Mouse (Mus musculus) kidney, postnatal 0 days (tissue): ENCODE measurements around the gene Lrrc25. TPM values are rescaled to one million over a fixed set of nuclear protein-coding genes. Genes with fewer than 3 reads are reported as not detected.
A peak's percentile ranks its signal among the peaks of the same experiment; 100 is the strongest.

Experiments
- ATAC-seq: fragments of 200-750 bp; cut with Nextera tagmentation; replicated peaks from 2 replicates; pipeline ENCODE4 v1.8.0; 2017; ENCODE audit warnings: low read depth, moderate number of reproducible peaks, moderate TSS enrichment, moderate library complexity; ENCODE audit not compliant: low FRiP score
- DNase-seq: peaks from one replicate; pipeline ENCODE4 v3.0.0-alpha.2; 2016; ENCODE audit warnings: low spot score
- H3K27ac ChIP-seq: fragments of 300-500 bp; sonication (generic); 2 replicates; pipeline ENCODE4 v1.5.1; 2014; ENCODE audit warnings: mild to moderate bottlenecking
- H3K27me3 ChIP-seq: fragments of 300-500 bp; sonication (generic); 2 replicates; pipeline ENCODE4 v1.6.1; 2014; ENCODE audit warnings: low read length, mixed read lengths; ENCODE audit not compliant: insufficient read depth
- H3K36me3 ChIP-seq: fragments of 300-500 bp; sonication (generic); 2 replicates; pipeline ENCODE4 v1.6.1; 2014; ENCODE audit warnings: low read length, mixed read lengths; ENCODE audit not compliant: insufficient read depth
- H3K4me1 ChIP-seq: fragments of 300-500 bp; sonication (generic); replicated peaks from 2 replicates; pipeline ENCODE4 v1.6.1; 2014; ENCODE audit warnings: antibody characterized with exemption, low read length, mixed read lengths; ENCODE audit not compliant: insufficient read depth
- H3K4me2 ChIP-seq: fragments of 300-500 bp; sonication (generic); 2 replicates; pipeline ENCODE4 v1.6.1; 2014; ENCODE audit warnings: mild to moderate bottlenecking, low read length, moderate library complexity, mixed read lengths
- H3K4me3 ChIP-seq: fragments of 300-500 bp; sonication (generic); replicated peaks from 2 replicates; pipeline ENCODE4 v1.5.1; 2014; ENCODE audit warnings: low read depth, low read length
- H3K9ac ChIP-seq: fragments of 300-500 bp; sonication (generic); 2 replicates; pipeline ENCODE4 v1.6.1; 2014; ENCODE audit warnings: low read depth, low read length
- H3K9me3 ChIP-seq: fragments of 300-500 bp; sonication (generic); replicated peaks from 2 replicates; pipeline ENCODE4 v1.6.1; 2016; ENCODE audit warnings: low read length, inconsistent platforms, mixed read lengths
- CTCF ChIP-seq: IDR thresholded peaks from 2 replicates; pipeline ENCODE4 v1.5.1; 2016; ENCODE audit warnings: antibody characterized with exemption, low read depth, mild to moderate bottlenecking, moderate library complexity
- WGBS: fragments of 180-500 bp; shearing (Covaris S2); extraction: QIAGEN DNeasy Blood & Tissue Kit; methylation state at CpG from one replicate; pipeline ENCODE4 v1.1.7; 2014; 5-methylcytosine and 5-hydroxymethylcytosine counted together
- polyA plus RNA-seq: library from polyadenylated mRNA; unstranded; fragments of >200 nt; fragmentation: Nextera tagmentation; extraction: Ambion mirVana; gene quantifications from 2 replicates; pipeline ENCODE4 v1.2.1, GENCODE M21; 2015

The Lrrc25 gene
- polyA plus RNA-seq, 1 experiment from 2014 or later: 1.9 TPM

DNA sequence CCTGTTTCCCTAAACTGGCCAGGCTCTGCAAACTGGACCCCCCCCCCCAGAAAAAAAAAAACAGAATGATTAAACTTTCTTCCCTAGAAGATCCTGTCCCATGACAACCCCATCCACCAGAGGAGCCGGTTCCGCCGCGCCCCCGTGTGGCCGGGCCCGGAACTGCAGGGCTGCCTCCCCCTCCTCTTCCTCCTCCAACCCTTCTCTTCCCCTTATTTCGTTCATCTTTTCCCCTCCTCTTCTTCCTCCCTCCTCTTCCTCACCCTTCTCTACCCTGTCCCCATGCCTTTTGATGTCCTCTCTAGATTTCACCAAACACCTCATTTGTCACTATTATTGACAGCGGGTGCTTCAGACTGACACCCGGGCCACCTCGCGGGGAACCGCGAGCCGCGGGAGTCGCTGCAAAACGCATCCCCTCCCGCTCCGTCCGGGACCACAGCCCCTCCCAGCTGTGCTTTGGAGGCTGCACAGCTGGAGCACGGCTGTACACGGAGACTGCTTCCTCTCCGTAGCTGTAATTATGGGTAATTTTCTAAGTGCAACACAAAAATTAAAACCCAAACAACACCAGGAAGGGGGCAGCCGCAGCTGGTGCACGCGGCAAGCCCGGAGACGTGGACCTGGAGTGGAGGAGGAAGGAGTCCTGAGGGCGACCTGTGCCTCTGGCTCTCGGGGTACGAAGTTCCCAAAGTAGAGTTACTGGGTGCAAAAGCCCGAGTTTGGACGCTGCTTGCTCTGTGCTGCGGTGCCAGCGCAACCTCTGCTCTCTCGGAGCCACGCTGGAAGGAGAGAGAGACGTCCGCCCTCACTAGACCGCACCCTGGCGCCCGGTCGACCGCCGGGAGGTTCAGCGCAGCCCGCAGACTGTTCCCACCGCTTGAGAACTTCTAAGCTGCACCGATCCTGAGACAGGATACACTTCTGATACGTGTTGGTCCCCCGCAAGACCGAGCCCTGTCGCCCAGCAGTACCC lies 4.9 kb upstream of the Lrrc25 start:
- Histone ChIP-seq H3K4me3 (peak overlapping the region; percentile 41), H3K9me3 (no peaks in the 10 kb centered on the region), H3K27me3 (no peaks in the 10 kb centered on the region), H3K27ac (peak overlapping the region; percentile 98), H3K4me2 (peak overlapping the region; percentile 93), H3K4me1 (peaks cover 14% of the 10 kb centered on the region; the same call in 1 of the 2 replicates), H3K36me3 (no peaks in the 10 kb centered on the region), H3K9ac (peak overlapping the region; percentile 56)
- DNase-seq (peak; percentile 81), ATAC-seq (no peak)
- TF ChIP-seq CTCF: peak; percentile 89
- under 1% methylated on average over 54 of the region's 54 CpGs for WGBS

- Histone ChIP-seq H3K9ac (peak overlapping the region; percentile 56; the same call in 1 of the 2 replicates), H3K4me2 (peak overlapping the region; percentile 93), H3K9me3 (no peaks in the 10 kb centered on the region), H3K4me1 (peaks cover 8% of the 10 kb centered on the region; the same call in 1 of the 2 replicates), H3K4me3 (peak overlapping the region; percentile 37), H3K36me3 (no peaks in the 10 kb centered on the region), H3K27me3 (no peaks in the 10 kb centered on the region), H3K27ac (peak overlapping the region; percentile 64)
- no peak for ATAC-seq
- WGBS: under 1% methylated on average over 6 of the region's 6 CpGs
- peak; percentile 79 for DNase-seq
- TF ChIP-seq CTCF: peak; percentile 97
Measured at GRCm38 (mm10) chr8:70611849-70612248, 4.1 kb upstream of the Lrrc25 start.

- H3K4me3 ChIP-seq: no peak overlapping the region
- peaks cover 4% of the 10 kb centered on the region; the same call in 1 of the 2 replicates for H3K4me1 ChIP-seq
- ATAC-seq: no peak
- H3K27me3 ChIP-seq: no peaks in the 10 kb centered on the region
- no peak overlapping the region for H3K4me2 ChIP-seq
- H3K36me3 ChIP-seq: no peaks in the 10 kb centered on the region
- H3K27ac ChIP-seq: no peak overlapping the region
- DNase-seq: no peak
- H3K9ac ChIP-seq: no peak overlapping the region
- WGBS: 5% methylated on average over 1 of the region's 1 CpGs
- H3K9me3 ChIP-seq: no peaks in the 10 kb centered on the region
- TF ChIP-seq CTCF: no peak
Measured at GRCm38 (mm10) chr8:70613763-70614162, 2.2 kb upstream of the Lrrc25 start.

DNA sequence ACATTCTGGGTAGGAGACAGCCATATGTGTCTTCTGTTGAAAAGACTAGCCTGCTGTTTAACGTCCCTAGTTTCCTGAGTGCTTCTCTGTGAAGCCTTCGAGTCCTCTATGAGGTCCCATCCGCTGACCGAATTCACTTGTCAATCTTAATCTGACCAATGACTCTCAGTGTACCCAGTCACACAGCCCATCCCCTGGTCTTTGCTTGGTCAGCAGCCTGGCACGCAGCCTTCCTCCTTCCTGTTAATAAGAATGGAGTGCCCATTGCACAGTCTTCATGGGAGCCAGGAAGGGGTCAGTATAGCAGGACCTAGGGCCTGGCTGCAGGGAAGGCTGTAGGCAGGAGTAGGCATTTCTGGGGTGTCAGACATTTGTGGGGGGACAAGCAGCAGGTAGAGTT lies 1.5 kb upstream of the Lrrc25 start:
- TF ChIP-seq CTCF: no peak
- no peak overlapping the region for H3K9ac ChIP-seq
- DNase-seq (no peak), ATAC-seq (no peak)
- no peaks in the 10 kb centered on the region for H3K9me3 ChIP-seq
- H3K27ac ChIP-seq: peak overlapping the region; percentile 16; the same call in 1 of the 2 replicates
- no peaks in the 10 kb centered on the region for H3K27me3 ChIP-seq
- no peaks in the 10 kb centered on the region for H3K36me3 ChIP-seq
- H3K4me1 ChIP-seq: no peaks in the 10 kb centered on the region; the same call in 1 of the 2 replicates
- no peak overlapping the region for H3K4me2 ChIP-seq
- no peak overlapping the region for H3K4me3 ChIP-seq
- 61% methylated on average over 5 of the region's 5 CpGs for WGBS

- Histone ChIP-seq H3K4me1 (no peaks in the 10 kb centered on the region; the same call in 1 of the 2 replicates), H3K4me2 (no peak overlapping the region), H3K4me3 (no peak overlapping the region), H3K27me3 (no peaks in the 10 kb centered on the region), H3K9me3 (no peaks in the 10 kb centered on the region), H3K9ac (no peak overlapping the region), H3K27ac (no peak overlapping the region), H3K36me3 (no peaks in the 10 kb centered on the region)
- TF ChIP-seq CTCF: no peak
- WGBS: 77% methylated on average over 8 of the region's 8 CpGs
- no peak for DNase-seq
- ATAC-seq: no peak
Measured at GRCm38 (mm10) chr8:70615281-70615680, 674 bp upstream of the Lrrc25 start.

- Histone ChIP-seq H3K27me3 (no peaks in the 10 kb centered on the region), H3K4me2 (no peak overlapping the region), H3K36me3 (no peaks in the 10 kb centered on the region), H3K4me3 (no peak overlapping the region), H3K9ac (no peak overlapping the region), H3K9me3 (no peaks in the 10 kb centered on the region), H3K4me1 (no peaks in the 10 kb centered on the region; the same call in 1 of the 2 replicates), H3K27ac (no peak overlapping the region)
- TF ChIP-seq CTCF: no peak
- 50% methylated on average over 11 of the region's 11 CpGs for WGBS
- no peak for ATAC-seq
- no peak for DNase-seq
Measured at GRCm38 (mm10) chr8:70616645-70617044, 690 bp downstream of the Lrrc25 start.
